Mouse (Mus musculus) embryonic facial prominence, embryonic 15.5 days (tissue): ENCODE results near the gene Mettl24. TPM values are rescaled to one million over a fixed set of nuclear protein-coding genes. Genes with fewer than 3 reads are reported as not detected.

Source experiments
- ATAC-seq: fragments of 200-750 bp; cut with Nextera tagmentation; 2 replicates; pipeline ENCODE4 v1.8.0; 2017; ENCODE audit warnings: low read depth, moderate TSS enrichment; ENCODE audit not compliant: insufficient number of reproducible peaks, low FRiP score, low TSS enrichment
- H3K27ac ChIP-seq: fragments of 300-500 bp; sonication (generic); replicated peaks from 2 replicates; pipeline ENCODE4 v1.5.1; 2015; ENCODE audit warnings: mild to moderate bottlenecking, inconsistent platforms
- H3K27me3 ChIP-seq: fragments of 300-500 bp; sonication (generic); 2 replicates; pipeline ENCODE4 v1.6.1; 2015; ENCODE audit warnings: inconsistent platforms
- H3K36me3 ChIP-seq: fragments of 300-500 bp; sonication (generic); 2 replicates; pipeline ENCODE4 v1.6.1; 2015; ENCODE audit warnings: mild to moderate bottlenecking, inconsistent platforms
- H3K4me1 ChIP-seq: fragments of 300-500 bp; sonication (generic); 2 replicates; pipeline ENCODE4 v1.6.1; 2015; ENCODE audit warnings: inconsistent platforms
- H3K4me2 ChIP-seq: fragments of 300-500 bp; sonication (generic); replicated peaks from 2 replicates; pipeline ENCODE4 v1.6.1; 2015; ENCODE audit warnings: mild to moderate bottlenecking, inconsistent platforms
- H3K4me3 ChIP-seq: fragments of 300-500 bp; sonication (generic); replicated peaks from 2 replicates; pipeline ENCODE4 v1.5.1; 2015; ENCODE audit warnings: mild to moderate bottlenecking, inconsistent platforms
- H3K9ac ChIP-seq: fragments of 300-500 bp; sonication (generic); 2 replicates; pipeline ENCODE4 v1.6.1; 2015; ENCODE audit warnings: inconsistent platforms
- H3K9me3 ChIP-seq: fragments of 300-500 bp; sonication (generic); replicated peaks from 2 replicates; pipeline ENCODE4 v1.6.1; 2016; ENCODE audit warnings: inconsistent platforms
- WGBS: fragments of 180-500 bp; shearing (Covaris S2); methylation state at CpG from one replicate; pipeline ENCODE4 v1.1.7; 2015; 5-methylcytosine and 5-hydroxymethylcytosine counted together
- polyA plus RNA-seq: library from polyadenylated mRNA; unstranded; fragments of >200 nt; fragmentation: Nextera tagmentation; extraction: Ambion mirVana; gene quantifications from 2 replicates; pipeline ENCODE4 v1.2.1, GENCODE M21; 2015

Gene Mettl24
- polyA plus RNA-seq, 1 experiment from 2014 or later: 2.6 TPM

DNA sequence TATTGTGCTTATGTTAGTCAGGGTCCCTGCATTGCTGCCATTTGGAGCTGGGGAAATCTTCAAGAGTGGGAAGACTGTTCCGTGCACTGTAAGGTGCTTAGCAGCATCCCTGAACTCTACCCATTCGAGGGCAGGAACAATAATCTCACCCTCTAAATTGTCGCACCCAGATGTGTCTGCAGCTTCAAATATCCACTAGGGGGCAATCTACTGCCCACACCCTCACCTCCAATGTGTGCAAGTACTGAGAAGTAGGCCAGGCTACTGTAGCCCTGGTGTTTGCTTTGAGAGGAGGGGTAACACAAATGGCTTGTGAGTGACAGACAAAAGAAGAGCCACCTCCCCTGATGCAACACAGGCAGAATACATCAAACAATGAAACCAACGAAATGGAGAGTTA is 130.5 kb downstream of the Mettl24 start:
- Histone ChIP-seq H3K27me3 (no peaks in the 10 kb centered on the region), H3K4me3 (no peak overlapping the region), H3K9me3 (no peaks in the 10 kb centered on the region), H3K9ac (no peak overlapping the region), H3K36me3 (no peaks in the 10 kb centered on the region), H3K27ac (no peak overlapping the region), H3K4me2 (no peak overlapping the region), H3K4me1 (no peaks in the 10 kb centered on the region)
- WGBS: 66% methylated on average over 4 of the region's 4 CpGs
- ATAC-seq: no peak

DNA sequence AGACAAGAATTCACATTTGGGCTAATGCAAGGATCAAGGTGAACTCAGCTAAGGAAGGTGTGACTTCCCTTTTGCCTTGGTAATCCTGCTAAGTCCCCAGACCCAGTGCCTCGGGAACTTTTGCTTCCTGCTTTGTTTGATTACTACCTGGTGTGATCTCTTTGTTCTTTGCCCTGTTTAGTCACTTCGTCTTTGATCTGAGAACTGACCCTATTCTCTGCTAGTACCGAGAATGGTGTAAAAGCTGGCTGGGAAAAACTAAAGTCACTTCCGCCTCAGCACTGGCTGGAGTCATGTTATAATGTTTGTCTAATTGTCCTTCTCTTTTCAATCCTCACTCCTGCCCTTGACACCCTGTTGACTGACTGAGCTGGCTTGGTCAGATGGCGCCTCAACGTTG is 133.4 kb downstream of the Mettl24 start:
- Histone ChIP-seq H3K4me2 (no peak overlapping the region), H3K36me3 (no peaks in the 10 kb centered on the region), H3K4me3 (no peak overlapping the region), H3K27ac (no peak overlapping the region), H3K27me3 (no peaks in the 10 kb centered on the region), H3K4me1 (no peaks in the 10 kb centered on the region), H3K9ac (no peak overlapping the region), H3K9me3 (no peaks in the 10 kb centered on the region)
- 56% methylated on average over 6 of the region's 6 CpGs for WGBS
- no peak for ATAC-seq

DNA sequence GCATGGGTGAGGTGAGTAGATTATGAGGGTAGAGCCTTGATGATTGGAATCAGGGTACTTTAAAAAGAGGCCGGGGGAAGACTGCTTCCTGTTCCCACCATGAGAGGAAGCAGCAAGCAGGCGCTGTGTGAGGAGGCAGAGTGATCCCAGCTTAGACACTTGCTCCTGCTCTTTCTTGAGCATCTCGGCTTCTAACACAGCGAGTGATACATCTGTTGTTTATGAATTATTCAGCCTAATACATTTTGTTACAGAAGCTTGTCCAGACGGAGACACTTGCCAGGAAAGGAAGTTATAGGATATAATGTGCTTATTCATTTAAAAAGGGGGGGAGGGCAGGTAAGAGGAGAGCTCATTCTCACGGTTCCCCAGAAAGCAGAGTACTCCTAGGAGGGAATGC is 142.9 kb downstream of the Mettl24 start:
- ATAC-seq: no peak
- 57% methylated on average over 6 of the region's 6 CpGs for WGBS

DNA sequence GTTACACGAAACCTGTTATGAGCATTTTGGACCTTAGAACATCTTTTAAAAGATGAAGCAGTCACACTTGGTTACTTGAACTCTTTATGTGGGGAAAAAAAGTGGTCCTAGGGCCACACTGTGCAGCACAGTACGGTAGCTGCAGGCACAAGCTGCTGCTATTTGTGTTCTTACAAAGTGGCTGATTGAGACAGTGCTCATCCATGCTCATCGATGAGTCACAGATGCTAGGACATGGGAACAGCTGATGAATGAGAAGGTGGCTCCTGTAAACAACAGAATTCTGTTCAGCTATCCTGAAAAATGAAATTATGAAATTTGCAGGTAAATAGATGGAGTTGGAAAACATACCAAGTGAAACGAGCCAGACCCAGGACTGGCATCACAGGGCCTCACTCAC is 144.6 kb downstream of the Mettl24 start:
- Histone ChIP-seq H3K9me3 (no peaks in the 10 kb centered on the region), H3K4me3 (no peak overlapping the region), H3K9ac (no peak overlapping the region), H3K27me3 (no peaks in the 10 kb centered on the region), H3K4me1 (no peaks in the 10 kb centered on the region), H3K4me2 (no peak overlapping the region), H3K27ac (no peak overlapping the region), H3K36me3 (no peaks in the 10 kb centered on the region; the same call in 1 of the 2 replicates)
- ATAC-seq: no peak
- 88% methylated on average over 4 of the region's 4 CpGs for WGBS

More for the DNA sequence above, 142.9 kb downstream of the Mettl24 start:
- H3K36me3 ChIP-seq: no peaks in the 10 kb centered on the region; the same call in 1 of the 2 replicates
- H3K9ac ChIP-seq: no peak overlapping the region
- H3K4me3 ChIP-seq: no peak overlapping the region
- H3K9me3 ChIP-seq: no peaks in the 10 kb centered on the region
- no peak overlapping the region for H3K4me2 ChIP-seq
- no peaks in the 10 kb centered on the region for H3K4me1 ChIP-seq
- H3K27ac ChIP-seq: no peak overlapping the region
- H3K27me3 ChIP-seq: no peaks in the 10 kb centered on the region

DNA sequence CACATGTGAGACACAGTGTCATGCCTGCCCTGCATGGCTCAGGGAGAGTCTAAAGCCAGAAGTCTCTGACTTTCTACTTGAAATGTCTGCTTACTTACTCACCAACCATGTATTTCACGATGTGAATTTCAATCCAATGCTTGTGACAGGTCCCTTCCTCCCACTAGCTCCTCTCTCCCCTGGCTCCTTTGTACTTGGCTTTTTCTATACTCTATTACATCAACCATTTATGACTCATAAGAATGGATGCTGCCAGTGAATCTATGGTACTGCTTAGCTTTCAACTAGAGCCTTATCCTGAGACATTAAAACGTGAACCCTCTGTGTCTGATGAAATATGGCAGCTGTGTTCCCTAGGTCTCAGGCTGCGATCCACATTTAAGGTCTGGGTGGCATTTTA is 147.2 kb downstream of the Mettl24 start:
- Histone ChIP-seq H3K27ac (no peak overlapping the region), H3K4me2 (no peak overlapping the region), H3K9ac (no peak overlapping the region), H3K36me3 (peaks cover 22% of the 10 kb centered on the region), H3K9me3 (no peaks in the 10 kb centered on the region), H3K27me3 (no peaks in the 10 kb centered on the region), H3K4me1 (no peaks in the 10 kb centered on the region), H3K4me3 (no peak overlapping the region)
- WGBS: 81% methylated on average over 3 of the region's 3 CpGs
- ATAC-seq: no peak

DNA sequence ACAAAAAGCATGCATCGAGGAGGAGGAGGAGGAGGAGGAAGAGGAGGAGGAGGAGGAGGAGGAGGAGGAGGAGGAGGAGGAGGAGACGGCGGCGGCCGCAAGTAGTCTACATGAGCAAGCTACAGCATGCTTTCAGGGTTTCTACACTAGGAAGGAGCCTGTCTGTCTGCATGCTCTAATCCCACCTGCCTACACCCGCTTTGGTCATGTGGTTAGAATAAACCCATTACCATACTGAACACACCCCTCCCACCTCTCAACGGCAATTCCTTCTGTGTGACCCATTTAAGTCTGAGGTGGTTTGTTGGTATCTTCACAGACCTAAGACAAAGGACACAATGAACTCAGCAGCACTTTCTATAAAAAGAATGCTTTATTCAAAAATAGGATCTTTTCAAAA is 148.2 kb downstream of the Mettl24 start:
- no peak for ATAC-seq
- no peak overlapping the region for H3K4me2 ChIP-seq
- H3K4me3 ChIP-seq: no peak overlapping the region
- no peaks in the 10 kb centered on the region for H3K27me3 ChIP-seq
- H3K36me3 ChIP-seq: peaks cover 26% of the 10 kb centered on the region
- no peaks in the 10 kb centered on the region for H3K9me3 ChIP-seq
- H3K9ac ChIP-seq: no peak overlapping the region
- 58% methylated on average over 3 of the region's 7 CpGs for WGBS
- no peak overlapping the region for H3K27ac ChIP-seq
- no peaks in the 10 kb centered on the region for H3K4me1 ChIP-seq

DNA sequence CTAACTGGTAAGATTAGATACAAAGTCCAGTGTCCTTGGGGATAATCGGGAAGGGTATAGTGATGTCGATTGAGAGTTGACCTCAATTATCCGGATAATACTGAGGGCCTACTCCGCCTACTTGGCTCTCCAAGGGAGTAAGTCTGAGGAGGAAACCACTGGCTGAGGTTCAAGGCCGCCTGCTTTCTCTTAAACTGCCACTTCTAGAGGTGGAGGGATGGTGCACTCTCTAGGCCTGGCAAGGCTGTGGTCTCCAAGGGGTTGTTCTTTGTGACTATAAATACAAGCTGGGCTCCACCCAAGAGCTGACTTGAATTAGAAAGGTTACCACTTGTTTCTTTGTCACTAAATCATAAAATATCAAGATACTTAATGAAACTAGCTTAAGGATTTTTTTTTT is 157.0 kb downstream of the Mettl24 start:
- Histone ChIP-seq H3K4me2 (no peak overlapping the region), H3K4me3 (no peak overlapping the region), H3K27me3 (no peaks in the 10 kb centered on the region), H3K4me1 (0 out of 2 replicates have a peak, but pooled peaks cover 3% of the 10 kb centered on the region), H3K9me3 (no peaks in the 10 kb centered on the region), H3K27ac (no peak overlapping the region), H3K36me3 (peaks cover 54% of the 10 kb centered on the region), H3K9ac (no peak overlapping the region)
- ATAC-seq: no peak
- 80% methylated on average over 5 of the region's 5 CpGs for WGBS

DNA sequence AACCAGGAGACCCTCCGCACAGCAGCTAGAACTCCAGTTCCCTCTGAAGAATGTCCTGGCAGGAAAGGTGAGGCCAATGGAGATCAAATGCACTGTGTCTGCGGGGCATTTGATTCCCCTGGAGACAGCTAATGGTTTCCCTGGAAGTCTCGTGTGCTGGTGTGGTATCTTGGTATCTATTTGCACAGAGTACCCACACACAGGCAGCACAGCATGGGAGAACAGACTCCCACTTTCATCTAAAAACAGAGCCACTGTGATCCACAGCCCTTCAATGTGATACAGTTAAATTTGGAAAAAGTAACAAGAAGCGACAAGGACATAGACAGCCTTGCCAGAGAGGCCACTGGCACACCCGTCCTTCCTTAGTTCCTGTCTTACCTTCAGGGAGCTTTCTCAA is 160.8 kb downstream of the Mettl24 start:
- Histone ChIP-seq H3K4me1 (0 out of 2 replicates have a peak, but pooled peaks cover 3% of the 10 kb centered on the region), H3K27ac (no peak overlapping the region), H3K9ac (no peak overlapping the region), H3K4me3 (no peak overlapping the region), H3K27me3 (no peaks in the 10 kb centered on the region), H3K4me2 (no peak overlapping the region), H3K36me3 (peaks cover 63% of the 10 kb centered on the region), H3K9me3 (no peaks in the 10 kb centered on the region)
- WGBS: 69% methylated on average over 5 of the region's 5 CpGs
- ATAC-seq: no peak

DNA sequence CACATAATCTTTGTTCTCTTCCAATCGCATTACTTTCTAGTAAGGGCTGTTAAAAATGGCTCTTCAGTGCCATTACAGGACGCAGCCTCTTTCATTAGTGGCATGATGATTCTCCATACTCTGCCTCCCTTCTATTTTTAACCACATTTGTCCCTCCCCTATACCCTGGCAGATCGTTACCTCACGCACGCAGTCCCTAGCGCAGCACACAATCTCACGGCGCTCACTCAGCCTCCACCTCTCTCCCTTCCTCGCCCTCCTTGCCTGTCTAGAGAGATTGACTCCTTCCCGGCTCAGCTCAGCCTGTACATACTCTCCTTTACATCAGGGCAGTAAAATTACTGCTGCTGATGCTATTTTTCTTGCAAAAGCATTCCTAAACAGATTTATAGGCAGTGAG is 161.5 kb downstream of the Mettl24 start:
- Histone ChIP-seq H3K4me3 (no peak overlapping the region), H3K36me3 (peaks cover 66% of the 10 kb centered on the region), H3K4me2 (no peak overlapping the region), H3K9ac (no peak overlapping the region), H3K4me1 (0 out of 2 replicates have a peak, but pooled peaks cover 3% of the 10 kb centered on the region), H3K27me3 (no peaks in the 10 kb centered on the region), H3K27ac (no peak overlapping the region), H3K9me3 (no peaks in the 10 kb centered on the region)
- WGBS: 51% methylated on average over 10 of the region's 10 CpGs
- no peak for ATAC-seq

DNA sequence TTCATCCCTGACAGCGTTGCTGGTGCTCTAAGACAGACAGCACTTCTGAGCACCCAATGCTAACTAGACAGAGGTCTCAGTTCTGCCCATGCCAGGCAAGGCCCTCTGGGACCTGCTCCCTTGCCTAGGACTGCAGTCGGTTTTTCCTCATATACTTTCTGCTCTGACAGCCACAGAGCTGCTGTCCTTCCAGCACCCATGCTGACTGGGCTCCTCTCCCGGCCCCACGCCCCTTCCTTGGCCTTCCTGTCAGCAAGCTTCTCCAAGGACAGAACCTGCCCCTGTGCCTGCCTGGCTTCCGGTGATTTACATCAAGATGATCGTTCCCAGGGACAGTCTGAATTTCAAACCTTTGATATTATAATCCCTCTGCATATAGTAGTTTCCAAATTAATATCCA is 162.5 kb downstream of the Mettl24 start:
- ATAC-seq: no peak
- H3K4me1 ChIP-seq: 0 out of 2 replicates have a peak, but pooled peaks cover 3% of the 10 kb centered on the region
- H3K9ac ChIP-seq: no peak overlapping the region
- H3K4me3 ChIP-seq: no peak overlapping the region
- WGBS: 74% methylated on average over 6 of the region's 6 CpGs
- no peaks in the 10 kb centered on the region for H3K9me3 ChIP-seq
- no peak overlapping the region for H3K4me2 ChIP-seq
- no peaks in the 10 kb centered on the region for H3K27me3 ChIP-seq
- peaks cover 60% of the 10 kb centered on the region for H3K36me3 ChIP-seq
- H3K27ac ChIP-seq: no peak overlapping the region

DNA sequence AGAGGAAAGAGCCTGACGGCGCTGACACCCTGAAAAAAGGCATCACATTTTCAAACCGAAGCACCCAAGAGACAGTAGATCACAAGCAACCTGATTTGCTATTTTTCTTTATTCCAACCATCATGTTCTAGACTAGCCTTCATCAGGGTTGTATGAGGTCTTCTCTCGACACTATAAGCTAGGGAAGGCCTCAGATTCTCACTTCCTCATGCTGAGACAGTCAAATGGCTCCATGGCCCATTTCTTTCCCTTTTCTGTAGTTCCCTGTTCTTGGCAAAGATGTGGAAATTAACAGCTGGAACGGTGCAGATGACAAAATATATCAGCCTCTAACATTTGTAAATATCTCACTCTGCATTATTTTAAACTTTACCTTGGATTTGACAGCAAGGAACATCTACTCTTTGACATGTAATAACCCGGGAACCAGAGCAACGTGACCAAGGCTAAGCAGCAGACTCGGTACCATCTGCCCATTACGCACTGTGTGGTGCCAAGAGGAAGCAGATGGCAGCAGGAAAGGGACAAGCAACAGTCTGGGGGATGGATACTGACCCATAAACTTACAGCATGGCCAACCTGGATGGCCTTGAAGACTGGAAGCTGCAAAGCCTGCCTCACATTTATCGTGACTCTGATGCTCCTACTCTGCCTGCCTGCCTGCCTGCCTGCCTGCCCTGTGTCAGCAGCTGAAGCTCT is 164.2 kb downstream of the Mettl24 start:
- Histone ChIP-seq H3K4me1 (0 out of 2 replicates have a peak, but pooled peaks cover 3% of the 10 kb centered on the region), H3K36me3 (peaks cover 44% of the 10 kb centered on the region), H3K27me3 (no peaks in the 10 kb centered on the region), H3K4me2 (no peak overlapping the region), H3K27ac (no peak overlapping the region), H3K9me3 (no peaks in the 10 kb centered on the region), H3K4me3 (no peak overlapping the region), H3K9ac (no peak overlapping the region)
- no peak for ATAC-seq
- 93% methylated on average over 10 of the region's 10 CpGs for WGBS

DNA sequence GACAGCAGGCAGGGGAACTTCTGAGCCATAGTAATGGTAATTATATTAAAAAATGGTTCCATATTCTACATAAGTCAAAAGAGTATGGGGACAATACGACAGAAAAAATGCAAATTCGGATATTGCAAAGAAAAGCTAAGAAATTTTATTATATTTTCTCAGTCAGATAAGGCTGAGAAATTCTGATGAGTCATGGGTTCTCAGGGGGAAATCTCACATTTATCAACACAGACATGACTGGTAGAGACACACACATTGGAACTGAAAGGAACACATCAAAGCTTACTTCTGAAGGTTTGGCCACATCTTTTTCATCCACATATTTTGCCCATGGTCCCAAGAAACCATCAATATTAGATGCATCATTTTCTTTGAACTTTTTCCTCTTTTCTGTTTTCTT is 167.6 kb downstream of the Mettl24 start:
- 88% methylated on average over 2 of the region's 2 CpGs for WGBS
- no peak for ATAC-seq
- H3K9me3 ChIP-seq: no peaks in the 10 kb centered on the region
- H3K9ac ChIP-seq: no peak overlapping the region
- no peaks in the 10 kb centered on the region for H3K27me3 ChIP-seq
- H3K36me3 ChIP-seq: peaks cover 27% of the 10 kb centered on the region
- H3K27ac ChIP-seq: no peak overlapping the region
- no peak overlapping the region for H3K4me2 ChIP-seq
- no peaks in the 10 kb centered on the region for H3K4me1 ChIP-seq
- no peak overlapping the region for H3K4me3 ChIP-seq
